Mouse (Mus musculus) central nervous system, embryonic 11.5 days (tissue): ENCODE measurements around the gene Abca9. TPM values are rescaled to one million over a fixed set of nuclear protein-coding genes. Genes with fewer than 3 reads are reported as not detected.

Experiments
- polyA plus RNA-seq: library from polyadenylated mRNA; depleted of rRNA; stranded (reverse); fragments of >200 nt; gene quantifications from 2 replicates; pipeline ENCODE4 v1.2.3, GENCODE M21; 2012; rRNA removed

Abca9 gene
- 3.4 and 3.5 TPM in 2 replicates for polyA plus RNA-seq

GRCm38 (mm10) chr11:110167459-110168251, at the start of gene Abca9:
Abca9 (minus strand) TSS chr11:110168196.

GRCm38 (mm10) chr11:110095858-110096257, 72.1 kb downstream of the Abca9 start, which contains the start of gene Abca8a:
Abca8a (minus strand) TSS chr11:110095978.

Other genes with a start within 250 kb of the Abca9 start
- 1.2 and 1.6 TPM in 2 replicates for gene Abca8b, start 172.4 kb downstream of the Abca9 start, polyA plus RNA-seq
- gene Abca8a, start 72.2 kb downstream of the Abca9 start, polyA plus RNA-seq, result 0.06 and 0.16 TPM in 2 replicates
- 0.32 and 0.40 TPM in 2 replicates for gene Abca6, start 83.6 kb upstream of the Abca9 start, polyA plus RNA-seq
- 1.7 and 2.9 TPM in 2 replicates for gene Abca5, start 169.5 kb upstream of the Abca9 start, polyA plus RNA-seq
- 29.4 and 29.7 TPM in 2 replicates for gene Map2k6, start 230.9 kb upstream of the Abca9 start, polyA plus RNA-seq